Mouse (Mus musculus) spleen, postnatal 10 days (tissue): ENCODE measurements at regions not wholly inside any gene's neighbourhood (a gene's known extent, or its start where the extent isn't known, plus 50 kb on each side); places are given as distances from the start of the nearest gene placed in this dataset.
"Not testable (repeated sequence)": the region's sequence is repeated elsewhere in the genome, so short reads cannot be mapped to it uniquely, and the experiment has no call there.

Source experiments
- DNase-seq, 2 experiments: peaks; one replicate each; pipeline ENCODE4 v3.0.0; 2021 to 2022; ENCODE audit warnings: low spot score in 2 of 2

DNA sequence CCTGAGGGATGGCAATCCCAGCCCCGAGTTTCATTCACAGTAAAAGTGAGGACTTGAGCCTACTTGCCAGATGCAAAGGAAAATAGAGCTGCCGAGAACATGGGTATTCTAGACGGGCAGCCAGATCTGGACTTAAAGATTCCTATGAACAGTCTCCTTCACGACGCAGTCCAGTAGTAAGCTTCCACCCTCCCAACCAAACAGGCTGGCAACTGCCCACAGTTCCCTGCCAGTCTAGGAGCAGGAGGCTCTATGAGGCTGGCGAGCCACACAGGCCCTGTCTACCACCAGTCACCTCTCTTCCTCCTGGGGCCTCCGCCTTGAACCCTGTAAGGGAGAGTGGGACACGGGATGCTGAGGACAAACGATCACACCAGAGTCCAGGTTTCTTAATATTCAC lies 153.5 kb upstream of the Snrpn start:
- no peak for DNase-seq

DNA sequence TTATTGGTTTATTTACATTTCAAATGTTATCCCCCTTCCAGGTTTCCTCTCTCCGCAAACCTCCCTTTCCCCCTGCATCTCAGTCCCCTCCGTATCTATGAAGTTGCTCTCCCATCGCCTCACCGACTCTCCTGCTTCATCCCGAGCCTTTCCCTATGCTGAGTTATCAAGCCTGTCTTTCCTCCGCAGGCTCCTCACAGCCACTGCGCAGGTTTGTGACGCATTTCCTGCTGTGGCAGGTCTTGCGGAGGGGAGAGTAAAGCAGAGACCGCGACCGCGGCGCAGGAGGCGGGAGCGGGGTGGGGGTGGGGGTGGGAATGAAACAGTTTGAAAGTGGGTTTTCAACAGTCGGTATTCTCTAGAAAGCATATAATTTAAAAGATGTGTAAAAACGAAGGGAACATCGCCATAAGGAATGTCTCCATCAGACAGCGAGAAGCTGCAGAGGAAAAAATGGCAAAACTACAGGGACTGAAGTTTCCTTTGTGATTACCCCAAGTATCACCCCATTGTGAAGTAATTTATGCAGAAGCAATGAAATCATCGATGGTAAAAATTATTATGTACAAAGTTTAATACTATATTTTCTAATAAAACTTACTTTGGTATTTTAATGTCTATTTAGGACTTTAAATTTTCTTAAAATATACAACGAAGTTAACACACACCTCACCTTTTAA lies 104.3 kb upstream of the Snrpn start:
- DNase-seq, result peak in 1 of 2 experiments; percentile 11

DNA sequence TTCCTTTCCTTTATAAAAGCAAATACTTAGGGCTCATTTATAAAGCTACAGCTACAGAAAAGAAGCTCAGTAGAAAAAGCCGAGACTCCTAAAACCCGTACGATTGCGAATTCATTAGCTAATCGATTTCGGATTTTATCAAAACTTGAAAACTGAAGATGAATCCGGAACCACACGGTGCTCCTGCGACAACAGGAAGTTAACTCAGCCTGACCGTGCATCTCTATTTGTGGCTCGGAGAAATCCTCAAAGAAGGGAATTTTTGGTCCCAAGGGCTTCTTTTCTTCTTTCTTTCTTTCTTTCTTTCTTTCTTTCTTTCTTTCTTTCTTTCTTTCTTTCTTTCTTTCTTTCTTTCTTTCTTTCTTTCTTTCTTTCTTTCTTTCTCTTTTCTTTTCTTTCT lies 103.7 kb upstream of the Snrpn start:
- DNase-seq, result peak in 1 of 2 experiments; percentile 13

DNA sequence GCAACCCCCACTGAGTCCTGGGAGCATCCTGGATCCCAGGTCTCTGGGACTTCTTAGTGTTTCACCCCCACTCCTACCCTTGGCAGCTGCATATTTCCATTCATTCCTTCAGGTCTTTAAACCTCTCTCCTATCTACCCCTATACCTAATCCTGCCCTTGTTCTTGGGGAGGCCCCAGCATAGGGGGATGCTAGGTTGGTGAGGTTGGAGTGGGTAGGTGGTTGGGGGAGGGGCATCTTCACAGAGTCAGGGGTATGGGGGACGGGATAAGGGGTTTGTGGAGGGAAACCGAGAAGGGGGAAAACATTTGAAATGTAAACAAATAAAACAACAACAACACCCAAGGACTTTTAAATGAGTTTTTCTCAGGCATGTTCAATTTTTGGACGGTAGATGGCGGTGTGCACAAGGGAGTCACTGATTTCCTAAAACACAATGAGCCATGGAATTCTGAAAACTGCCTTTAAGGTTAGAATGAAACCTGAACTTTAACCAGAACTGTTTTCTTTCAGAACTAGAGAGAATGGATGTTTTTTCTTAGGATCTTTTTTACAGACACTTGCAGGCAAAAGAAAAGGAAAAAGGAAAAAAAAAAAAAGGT lies 98.7 kb upstream of the Snrpn start:
- DNase-seq, result not testable (repeated sequence)

DNA sequence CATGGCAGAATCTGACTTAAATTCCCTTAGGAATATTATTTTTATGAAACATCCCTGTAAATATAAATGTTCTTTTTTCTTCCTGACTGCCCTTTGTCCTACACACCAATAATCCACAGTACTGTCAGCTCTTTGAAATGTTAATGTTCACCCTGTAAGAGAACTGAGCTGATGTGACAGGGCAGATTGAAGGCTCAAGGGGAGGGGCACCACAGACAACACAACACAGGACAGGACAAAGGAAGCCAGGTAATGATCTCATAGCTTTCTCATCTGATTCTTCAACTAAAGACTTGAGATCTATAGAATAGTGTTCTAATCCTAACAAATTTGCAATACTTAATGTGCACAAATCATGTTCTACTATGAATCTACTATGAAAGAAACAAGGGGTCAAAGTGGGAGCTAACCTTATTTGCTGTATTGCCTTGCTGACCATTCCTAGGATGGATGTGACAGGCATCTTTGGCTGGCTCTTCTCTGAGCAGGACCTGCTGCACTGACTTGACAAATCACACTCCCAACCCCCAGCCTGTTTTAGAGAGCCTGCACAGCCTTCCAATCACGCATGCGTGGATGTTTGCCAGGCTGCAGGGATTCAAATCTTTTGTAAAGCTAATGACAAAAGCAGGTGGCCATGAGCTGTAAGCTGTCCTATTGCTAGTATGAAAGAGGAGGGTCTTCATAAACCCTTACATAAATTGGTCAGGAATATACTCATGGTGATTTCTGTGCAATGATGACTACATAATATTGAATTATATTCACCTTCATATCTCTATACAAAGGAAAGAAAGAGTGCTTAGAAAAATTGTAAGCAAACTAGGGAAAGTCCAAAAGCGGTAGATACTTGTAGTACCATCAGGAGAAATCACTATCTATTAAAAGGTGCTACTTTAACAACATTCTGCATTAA lies 76.6 kb upstream of the Snrpn start:
- not testable (repeated sequence) for DNase-seq
